Mouse (Mus musculus): ENCODE measurements at regions not wholly inside any gene's neighbourhood (a gene's known extent, or its start where the extent isn't known, plus 50 kb on each side); places are given as distances from the start of the nearest gene placed in this dataset.

DNA sequence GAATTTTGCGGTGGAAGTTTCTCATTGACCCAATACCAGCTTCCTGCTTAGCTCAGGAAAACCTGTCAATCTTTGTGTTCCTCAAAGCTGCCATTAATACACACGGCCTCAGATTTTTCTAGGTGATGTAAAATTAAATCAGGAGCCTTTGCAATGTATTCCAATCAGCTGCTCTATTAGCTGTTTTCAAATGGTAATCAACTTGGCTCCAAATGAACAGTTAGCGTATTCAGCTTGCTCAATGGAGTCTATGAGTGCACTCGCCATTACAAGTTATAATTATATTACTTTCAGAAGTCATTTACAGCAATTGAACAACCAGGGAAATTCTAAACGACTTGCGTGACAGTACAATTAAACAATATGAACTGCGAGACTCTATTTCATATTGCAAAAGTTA lies 97.6 kb upstream of the E2f7 start:
- Histone ChIP-seq H3K4me1 (ENCODE audit: control insufficient read depth, insufficient read depth, insufficient read length, low read length) (no peaks in the 10 kb centered on the region), H3K27ac (ENCODE audit: insufficient read depth, low read depth, low read length) (no peak overlapping the region), H3K36me3 (ENCODE audit: control insufficient read depth, insufficient read depth, low read length) (no peaks in the 10 kb centered on the region), H3K27me3 (ENCODE audit: control insufficient read depth, insufficient read depth, low read length) (no peaks in the 10 kb centered on the region), H3K4me3 (ENCODE audit: low read depth, low read length) (no peak overlapping the region)
- TF ChIP-seq POLR2A (IDR thresholded peaks at IDR 0.05; ENCODE audit: low read depth, low read length) (no peak), CTCF (IDR thresholded peaks at IDR 0.05; ENCODE audit: extremely low read depth, insufficient read length, insufficient replicate concordance, low read depth, low read length) (no peak)
- 86% methylated on average over 7 of the region's 7 CpGs for WGBS

- Histone ChIP-seq H3K4me3 (ENCODE audit: low read depth, low read length) (no peak overlapping the region), H3K27ac (ENCODE audit: insufficient read depth, low read depth, low read length) (no peak overlapping the region), H3K4me1 (ENCODE audit: control insufficient read depth, insufficient read depth, insufficient read length, low read length) (no peaks in the 10 kb centered on the region), H3K36me3 (ENCODE audit: control insufficient read depth, insufficient read depth, low read length) (no peaks in the 10 kb centered on the region), H3K27me3 (ENCODE audit: control insufficient read depth, insufficient read depth, low read length) (no peaks in the 10 kb centered on the region)
- WGBS, result 70% methylated on average over 6 of the region's 6 CpGs
- TF ChIP-seq POLR2A (IDR thresholded peaks at IDR 0.05; ENCODE audit: low read depth, low read length), result no peak
- TF ChIP-seq CTCF (IDR thresholded peaks at IDR 0.05; ENCODE audit: extremely low read depth, insufficient read length, insufficient replicate concordance, low read depth, low read length), result no peak
Observed at GRCm38 (mm10) chr10:110650107-110650506, 95.1 kb upstream of the E2f7 start.

- TF ChIP-seq CTCF (IDR thresholded peaks at IDR 0.05; ENCODE audit: extremely low read depth, insufficient read length, insufficient replicate concordance, low read depth, low read length), result no peak
- no peak for TF ChIP-seq POLR2A (IDR thresholded peaks at IDR 0.05; ENCODE audit: low read depth, low read length)
- Histone ChIP-seq H3K4me1 (ENCODE audit: control insufficient read depth, insufficient read depth, insufficient read length, low read length) (no peaks in the 10 kb centered on the region), H3K27me3 (ENCODE audit: control insufficient read depth, insufficient read depth, low read length) (no peaks in the 10 kb centered on the region), H3K36me3 (ENCODE audit: control insufficient read depth, insufficient read depth, low read length) (no peaks in the 10 kb centered on the region), H3K4me3 (ENCODE audit: low read depth, low read length) (no peak overlapping the region), H3K27ac (ENCODE audit: insufficient read depth, low read depth, low read length) (no peak overlapping the region)
Observed at GRCm38 (mm10) chr10:110650851-110651250, 94.4 kb upstream of the E2f7 start.

GRCm38 (mm10) chr10:110654070-110654469 lies 91.2 kb upstream of the E2f7 start:
- WGBS, result 72% methylated on average over 6 of the region's 6 CpGs
- H3K36me3 ChIP-seq (ENCODE audit: control insufficient read depth, insufficient read depth, low read length), result no peaks in the 10 kb centered on the region
- TF ChIP-seq POLR2A (IDR thresholded peaks at IDR 0.05; ENCODE audit: low read depth, low read length) (no peak), CTCF (IDR thresholded peaks at IDR 0.05; ENCODE audit: extremely low read depth, insufficient read length, insufficient replicate concordance, low read depth, low read length) (no peak)
- H3K27me3 ChIP-seq (ENCODE audit: control insufficient read depth, insufficient read depth, low read length), result no peaks in the 10 kb centered on the region
- no peak overlapping the region for H3K4me3 ChIP-seq (ENCODE audit: low read depth, low read length)
- no peaks in the 10 kb centered on the region for H3K4me1 ChIP-seq (ENCODE audit: control insufficient read depth, insufficient read depth, insufficient read length, low read length)
- no peak overlapping the region for H3K27ac ChIP-seq (ENCODE audit: insufficient read depth, low read depth, low read length)

GRCm38 (mm10) chr10:110658153-110658695 lies 87.0 kb upstream of the E2f7 start:
- 88% methylated on average over 4 of the region's 4 CpGs for WGBS

DNA sequence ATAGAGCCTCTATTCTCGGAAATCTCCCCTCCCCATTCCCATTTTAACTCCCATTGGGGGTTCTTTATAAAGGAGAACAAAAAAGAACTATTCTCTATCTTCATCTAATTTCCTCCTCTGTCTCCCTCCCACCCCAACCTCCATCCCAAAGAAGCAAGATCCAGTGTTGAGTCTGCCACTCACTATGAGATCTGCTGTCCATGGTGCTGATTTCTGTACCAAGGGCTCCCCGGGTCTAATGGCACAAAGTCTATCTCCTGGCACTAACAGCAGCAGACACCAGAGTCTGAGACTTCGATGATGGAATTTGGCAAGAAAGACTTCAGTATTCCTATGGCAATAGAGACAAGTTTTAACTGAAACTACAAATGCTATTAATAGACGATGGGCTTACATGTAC lies 68.7 kb upstream of the E2f7 start:
- WGBS, result 56% methylated on average over 4 of the region's 4 CpGs
- TF ChIP-seq POLR2A (IDR thresholded peaks at IDR 0.05; ENCODE audit: low read depth, low read length), result no peak
- TF ChIP-seq CTCF (IDR thresholded peaks at IDR 0.05; ENCODE audit: extremely low read depth, insufficient read length, insufficient replicate concordance, low read depth, low read length), result no peak
- no peak overlapping the region for H3K27ac ChIP-seq (ENCODE audit: insufficient read depth, low read depth, low read length)
- H3K4me1 ChIP-seq (ENCODE audit: control insufficient read depth, insufficient read depth, insufficient read length, low read length), result no peaks in the 10 kb centered on the region
- no peaks in the 10 kb centered on the region for H3K27me3 ChIP-seq (ENCODE audit: control insufficient read depth, insufficient read depth, low read length)
- H3K36me3 ChIP-seq (ENCODE audit: control insufficient read depth, insufficient read depth, low read length), result no peaks in the 10 kb centered on the region
- no peak overlapping the region for H3K4me3 ChIP-seq (ENCODE audit: low read depth, low read length)

More at GRCm38 (mm10) chr10:110658153-110658695, 87.0 kb upstream of the E2f7 start:
- no peaks in the 10 kb centered on the region for H3K27me3 ChIP-seq (ENCODE audit: control insufficient read depth, insufficient read depth, low read length)
- no peaks in the 10 kb centered on the region for H3K4me1 ChIP-seq (ENCODE audit: control insufficient read depth, insufficient read depth, insufficient read length, low read length)
- TF ChIP-seq POLR2A (IDR thresholded peaks at IDR 0.05; ENCODE audit: low read depth, low read length), result no peak
- TF ChIP-seq CTCF (IDR thresholded peaks at IDR 0.05; ENCODE audit: extremely low read depth, insufficient read length, insufficient replicate concordance, low read depth, low read length), result no peak
- no peaks in the 10 kb centered on the region for H3K36me3 ChIP-seq (ENCODE audit: control insufficient read depth, insufficient read depth, low read length)
- no peak overlapping the region for H3K27ac ChIP-seq (ENCODE audit: insufficient read depth, low read depth, low read length)
- no peak overlapping the region for H3K4me3 ChIP-seq (ENCODE audit: low read depth, low read length)

All from small intestine, adult 2 months (tissue).